Mouse (Mus musculus) central nervous system, embryonic 18 days (tissue): Measurements from ENCODE around the gene Gm867. TPM values are rescaled to one million over a fixed set of nuclear protein-coding genes. Genes with fewer than 3 reads are reported as not detected.

Experiments
- polyA plus RNA-seq: library from polyadenylated mRNA; depleted of rRNA; stranded (reverse); fragments of >200 nt; gene quantifications from 2 replicates; pipeline ENCODE4 v1.2.3, GENCODE M21; 2012; rRNA removed

Gm867 gene
- polyA plus RNA-seq, result 0.92 and 1.1 TPM in 2 replicates

DNA sequence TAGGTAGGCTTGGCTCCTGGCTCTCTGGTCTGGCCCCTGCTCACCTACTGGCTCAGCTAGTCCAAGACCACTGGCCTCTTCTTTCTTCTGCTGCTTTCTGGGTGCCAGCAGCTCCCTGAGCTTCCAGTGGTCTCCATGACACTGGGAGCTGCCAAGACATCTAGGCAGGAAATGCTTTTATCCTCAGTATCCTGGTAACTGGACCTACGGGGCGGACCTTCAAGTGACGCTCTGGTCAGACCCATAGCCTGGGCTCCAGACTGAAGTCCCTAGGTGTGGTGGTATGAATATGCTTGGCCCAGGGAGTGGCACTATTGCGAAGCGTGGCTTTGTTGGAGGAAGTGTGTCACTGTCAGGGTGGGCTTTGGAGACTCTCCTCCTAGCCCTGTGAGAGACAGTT, at the start of gene Gm867:
Gene Gm867 (minus strand): TSS at position 153 of the 400 bp plus-strand sequence.

DNA sequence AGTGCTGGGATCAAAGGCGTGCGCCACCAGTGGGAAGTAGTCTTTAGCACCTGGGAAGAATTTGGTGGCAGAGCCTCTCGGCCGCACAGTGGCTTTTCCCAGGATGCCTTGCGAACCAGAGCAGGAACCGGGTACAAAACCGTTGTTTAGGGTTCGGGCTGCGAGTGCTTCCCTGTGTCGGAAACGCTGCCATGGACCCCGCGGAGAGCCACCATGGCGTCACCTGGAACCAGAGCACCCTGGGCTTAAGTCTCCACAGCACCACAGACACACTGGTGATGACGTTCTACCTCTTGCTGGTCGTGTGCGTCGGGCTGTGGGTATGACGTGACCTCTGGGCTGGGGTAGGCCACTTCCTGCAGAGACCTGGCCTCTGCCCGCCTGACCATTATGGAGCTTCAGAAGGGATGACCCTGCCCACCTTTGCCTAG, 13.9 kb upstream of the Gm867 start, which contains the start of gene Gm5134:
Gene Gm5134 (plus strand): TSS at position 134 of the 431 bp plus-strand sequence.

DNA sequence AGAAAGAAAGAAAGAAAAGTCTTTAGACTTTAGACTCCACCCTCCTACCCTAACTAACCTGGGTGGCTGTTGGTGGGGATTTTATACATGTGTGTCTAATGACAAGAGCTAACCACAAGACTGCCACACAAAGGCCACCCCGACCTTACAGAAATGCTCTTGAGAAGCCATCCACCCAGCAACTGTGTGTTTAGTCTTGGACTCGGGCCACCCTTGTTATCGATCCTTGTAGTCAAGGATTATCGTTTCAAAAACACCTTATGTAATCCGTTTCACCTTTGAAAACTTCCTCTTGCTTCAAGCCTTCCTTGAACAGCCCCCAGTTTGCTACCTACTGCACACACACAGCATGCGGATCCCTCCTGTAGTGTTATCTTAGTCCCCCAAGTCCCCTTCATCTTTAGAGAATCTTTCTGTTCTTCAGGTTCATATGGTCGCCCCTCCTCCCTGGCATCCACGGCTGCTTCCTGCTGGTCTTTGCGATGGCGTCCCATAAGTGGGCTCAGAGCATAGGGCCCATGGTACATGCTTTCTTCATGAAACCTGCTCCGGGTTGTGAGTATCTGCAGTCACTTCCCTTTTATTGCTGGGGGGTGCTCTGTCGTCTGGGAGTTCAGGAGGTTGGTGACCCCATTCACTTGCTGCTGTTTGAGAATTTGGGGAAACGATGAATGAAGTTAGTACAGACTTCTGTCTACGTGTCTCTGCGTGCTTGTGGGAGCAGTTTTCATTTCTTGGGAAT, 2.4 kb upstream of the Gm867 start, which contains the start of gene Vpreb3:
Gene Vpreb3 (plus strand): TSS at position 322 of the 742 bp plus-strand sequence.

DNA sequence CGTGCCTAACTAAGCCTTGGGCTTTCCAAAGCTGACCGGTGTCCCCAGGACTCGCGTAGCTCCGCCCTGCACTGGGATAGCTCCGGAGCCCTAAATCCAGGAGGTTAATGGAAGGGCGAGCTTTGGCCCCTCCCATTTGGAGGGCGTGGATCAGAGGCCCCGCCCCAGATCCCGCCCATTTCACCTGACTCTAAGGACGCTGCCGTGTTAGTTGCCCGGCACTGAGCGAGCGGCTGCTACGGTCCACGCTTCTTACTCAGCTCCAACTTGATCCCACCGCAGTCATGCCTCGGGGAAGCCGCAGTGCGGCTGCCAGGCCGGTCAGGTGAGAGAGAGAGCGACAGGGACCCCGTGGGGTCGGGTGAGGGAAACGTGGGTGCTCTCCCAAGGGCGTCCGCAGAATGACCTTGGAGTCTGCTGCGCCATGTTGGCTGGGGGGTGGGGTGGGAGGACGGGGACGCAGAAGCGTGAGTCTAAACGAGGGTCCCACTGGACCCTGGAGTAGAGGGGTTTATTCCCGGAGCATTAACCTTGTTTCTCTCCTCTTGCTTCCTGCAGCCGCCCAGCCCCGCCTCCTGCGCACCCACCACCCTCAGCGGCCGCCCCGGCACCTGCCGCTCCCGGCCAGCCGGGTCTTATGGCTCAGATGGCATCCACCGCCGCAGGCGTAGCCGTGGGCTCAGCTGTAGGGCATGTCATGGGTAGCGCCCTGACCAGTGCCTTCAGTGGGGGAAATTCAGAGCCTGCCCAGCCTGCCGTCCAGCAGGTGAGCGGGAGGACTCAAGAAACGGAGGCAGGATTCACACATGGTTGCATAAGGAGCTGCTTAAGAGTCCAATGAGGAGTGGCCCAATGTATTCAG, 4.6 kb downstream of the Gm867 start, which contains the start of gene Mmp11:
Gene Mmp11 (minus strand): TSS at position 817 of the 862 bp plus-strand sequence.

DNA sequence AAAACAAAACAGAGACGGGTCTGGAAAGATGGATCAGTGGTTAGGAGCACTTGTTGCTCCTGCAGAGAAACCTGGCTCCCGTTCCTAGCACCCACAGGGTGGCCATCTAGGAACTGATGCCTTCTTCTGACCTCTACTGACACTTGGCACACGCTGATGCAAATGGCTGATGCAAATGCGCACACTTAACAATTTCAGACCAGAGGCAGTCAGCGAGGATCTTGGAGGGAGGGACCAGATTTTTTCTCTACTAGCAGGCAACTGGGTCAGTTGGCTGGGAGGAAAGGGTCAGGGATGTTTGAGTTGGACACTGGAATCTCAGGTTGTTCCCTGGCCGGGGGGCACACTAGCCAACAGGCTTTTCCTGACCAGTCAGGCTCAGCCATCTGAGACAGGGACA, 7.6 kb downstream of the Gm867 start, which contains the start of gene Chchd10:
Gene Chchd10 (plus strand): TSS at position 240 of the 400 bp plus-strand sequence.

DNA sequence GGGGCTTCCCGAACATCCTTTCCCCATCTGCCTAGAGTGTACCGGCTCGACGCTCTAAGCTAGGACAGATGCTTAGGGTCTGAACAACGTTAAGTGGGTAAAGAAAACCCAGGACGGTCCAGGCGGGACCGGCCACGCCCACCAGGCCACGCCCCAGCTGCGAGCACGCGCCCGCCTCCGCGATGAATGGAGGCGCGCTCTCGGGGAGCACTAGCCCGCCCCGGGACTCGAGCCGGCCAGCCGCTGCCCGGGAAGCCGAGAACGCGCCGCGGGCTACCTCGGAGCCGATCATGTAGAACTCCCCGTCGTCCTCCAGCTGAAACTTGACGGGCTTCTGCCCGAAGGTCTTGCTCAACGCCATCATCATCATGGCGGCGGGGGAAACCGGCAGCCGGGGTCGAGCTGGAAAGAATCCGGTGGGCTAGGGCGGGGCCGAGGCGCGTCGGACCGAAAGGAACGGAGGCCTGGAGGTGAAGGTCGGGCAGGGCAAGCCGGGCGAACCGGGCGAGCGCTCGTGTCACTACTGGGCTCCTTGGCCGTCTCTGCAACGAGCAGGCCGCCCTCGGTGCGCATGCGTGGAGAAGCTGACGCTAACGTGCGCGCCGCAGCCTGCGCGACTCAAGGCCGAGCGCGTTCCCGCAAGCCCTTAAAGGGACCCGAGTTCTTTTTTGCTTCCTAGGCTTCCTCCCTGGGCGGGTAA, 19.3 kb downstream of the Gm867 start, which contains the start of gene Smarcb1:
Gene Smarcb1 (minus strand): TSS at position 592 of the 700 bp plus-strand sequence.

DNA sequence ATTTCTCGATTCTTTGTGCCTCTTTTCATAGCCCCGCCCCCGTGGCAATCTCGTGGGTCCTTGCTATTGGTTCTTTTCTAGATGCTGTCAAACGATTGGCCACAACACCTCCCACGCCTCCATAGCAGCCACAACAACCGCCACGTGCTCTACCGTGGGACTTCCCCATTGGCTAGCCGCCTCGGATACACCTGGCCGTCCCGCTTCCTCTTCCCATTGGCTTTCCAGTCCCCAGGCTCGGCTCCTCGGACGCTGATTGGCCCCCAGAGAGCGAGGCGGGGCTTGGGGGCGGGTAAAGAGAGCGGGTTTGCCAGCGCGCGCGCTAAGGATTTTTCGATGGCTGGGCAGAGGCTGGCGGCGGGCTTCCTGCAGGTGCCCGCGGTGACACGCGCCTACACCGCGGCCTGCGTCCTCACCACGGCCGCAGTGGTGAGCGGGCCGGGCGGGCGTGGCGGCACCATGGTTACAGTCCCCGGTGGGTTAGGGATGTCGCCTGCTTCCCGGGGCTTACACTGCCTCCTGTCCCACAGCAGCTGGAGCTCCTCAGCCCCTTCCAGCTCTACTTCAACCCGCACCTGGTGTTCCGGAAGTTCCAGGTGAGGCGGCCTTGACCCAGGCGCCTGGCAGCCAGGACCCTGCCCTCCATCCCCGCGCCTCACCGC, 47.3 kb downstream of the Gm867 start, which contains the start of gene Derl3:
Gene Derl3 (plus strand): TSS at position 325 of the 662 bp plus-strand sequence.

Other genes starting within 250 kb of the Gm867 start
- 43.5 and 45.6 TPM in 2 replicates for gene Cabin1, start 176.3 kb downstream of the Gm867 start, polyA plus RNA-seq
- gene Ddt, start 167.3 kb downstream of the Gm867 start, polyA plus RNA-seq, result 51.3 and 55.5 TPM in 2 replicates
- gene Gm20441, start 159.7 kb downstream of the Gm867 start, polyA plus RNA-seq, result not detected in 2 replicates
- gene Gstt3, start 159.3 kb downstream of the Gm867 start, polyA plus RNA-seq, result 0.79 and 1.1 TPM in 2 replicates
- 21.6 and 28.9 TPM in 2 replicates for gene Gstt1, start 142.1 kb downstream of the Gm867 start, polyA plus RNA-seq
- not detected in 2 replicates for gene Gstt4, start 118.1 kb downstream of the Gm867 start, polyA plus RNA-seq
- gene Gstt2, start 103.2 kb downstream of the Gm867 start, polyA plus RNA-seq, result 6.7 and 9.0 TPM in 2 replicates
- gene Mif, start 80.4 kb downstream of the Gm867 start, polyA plus RNA-seq, result 1,609 and 1,890 TPM in 2 replicates
- 1.8 and 4.1 TPM in 2 replicates for gene Derl3, start 47.3 kb downstream of the Gm867 start, polyA plus RNA-seq
- 96.1 and 115 TPM in 2 replicates for gene Smarcb1, start 19.1 kb downstream of the Gm867 start, polyA plus RNA-seq
- 78.2 and 90.8 TPM in 2 replicates for gene Chchd10, start 7.5 kb downstream of the Gm867 start, polyA plus RNA-seq
- gene Mmp11, start 4.2 kb downstream of the Gm867 start, polyA plus RNA-seq, result 20.1 and 24.1 TPM in 2 replicates
- gene Vpreb3, start 2.4 kb upstream of the Gm867 start, polyA plus RNA-seq, result 0.37 TPM in 1 of 2 replicates, not detected in the other
- gene Gm5134, start 13.8 kb upstream of the Gm867 start, polyA plus RNA-seq, result 0.05 and 0.07 TPM in 2 replicates
- gene Zfp280b, start 92.0 kb upstream of the Gm867 start, polyA plus RNA-seq, result 8.7 and 9.6 TPM in 2 replicates
- gene Slc5a4b, start 170.3 kb upstream of the Gm867 start, polyA plus RNA-seq, result 0.01 and 0.05 TPM in 2 replicates
- 0.19 and 0.30 TPM in 2 replicates for gene Slc5a4a, start 206.8 kb upstream of the Gm867 start, polyA plus RNA-seq